Mouse (Mus musculus) intestine, embryonic 15.5 days (tissue): ENCODE measurements at regions not wholly inside any gene's neighbourhood (a gene's known extent, or its start where the extent isn't known, plus 50 kb on each side); places are given as distances from the start of the nearest gene placed in this dataset.

ENCODE experiments used
- ATAC-seq: fragments of 200-750 bp; cut with Nextera tagmentation; 2 replicates; pipeline ENCODE4 v1.8.0; 2017; ENCODE audit warnings: moderate TSS enrichment, moderate library complexity
- H3K27ac ChIP-seq: fragments of 300-500 bp; sonication (generic); 2 replicates; pipeline ENCODE4 v1.5.1; 2015; ENCODE audit warnings: mild to moderate bottlenecking, inconsistent platforms
- H3K27me3 ChIP-seq: fragments of 300-500 bp; sonication (generic); replicated peaks from 2 replicates; pipeline ENCODE4 v1.6.1; 2015; ENCODE audit warnings: inconsistent platforms
- H3K36me3 ChIP-seq: fragments of 300-500 bp; sonication (generic); 2 replicates; pipeline ENCODE4 v1.6.1; 2015; ENCODE audit warnings: inconsistent platforms
- H3K4me1 ChIP-seq: fragments of 300-500 bp; sonication (generic); replicated peaks from 2 replicates; pipeline ENCODE4 v1.6.1; 2015; ENCODE audit warnings: inconsistent platforms
- H3K4me2 ChIP-seq: fragments of 300-500 bp; sonication (generic); replicated peaks from 2 replicates; pipeline ENCODE4 v1.6.1; 2015; ENCODE audit warnings: mild to moderate bottlenecking, inconsistent platforms
- H3K4me3 ChIP-seq: fragments of 300-500 bp; sonication (generic); replicated peaks from 2 replicates; pipeline ENCODE4 v1.5.1; 2015; ENCODE audit warnings: inconsistent platforms
- H3K9ac ChIP-seq: fragments of 300-500 bp; sonication (generic); 2 replicates; pipeline ENCODE4 v1.6.1; 2015; ENCODE audit warnings: inconsistent platforms
- H3K9me3 ChIP-seq: fragments of 300-500 bp; sonication (generic); 2 replicates; pipeline ENCODE4 v1.6.1; 2016; ENCODE audit warnings: inconsistent platforms
- WGBS: fragments of 180-500 bp; shearing (Covaris S2); methylation state at CpG from one replicate; pipeline ENCODE4 v1.1.7; 2015; 5-methylcytosine and 5-hydroxymethylcytosine counted together

GRCm38 (mm10) chr16:76218310-76219170 lies 155.1 kb downstream of the Nrip1 start:
- peaks cover 6% of the 10 kb centered on the region; the same call in 1 of the 2 replicates for H3K4me1 ChIP-seq
- no peak overlapping the region for H3K4me2 ChIP-seq
- WGBS: 79% methylated on average over 11 of the region's 11 CpGs
- no peaks in the 10 kb centered on the region for H3K9me3 ChIP-seq
- H3K27me3 ChIP-seq: no peaks in the 10 kb centered on the region
- ATAC-seq: peak; percentile 84
- no peaks in the 10 kb centered on the region for H3K36me3 ChIP-seq
- H3K9ac ChIP-seq: no peak overlapping the region
- no peak overlapping the region for H3K27ac ChIP-seq
- H3K4me3 ChIP-seq: no peak overlapping the region

GRCm38 (mm10) chr16:76216184-76216583 lies 157.4 kb downstream of the Nrip1 start:
- 23% methylated on average over 8 of the region's 9 CpGs for WGBS
- no peak overlapping the region for H3K4me2 ChIP-seq
- H3K36me3 ChIP-seq: no peaks in the 10 kb centered on the region
- H3K9me3 ChIP-seq: no peaks in the 10 kb centered on the region
- no peak overlapping the region for H3K27ac ChIP-seq
- H3K27me3 ChIP-seq: no peaks in the 10 kb centered on the region
- 0 out of 2 replicates have a peak, but pooled peaks cover 2% of the 10 kb centered on the region for H3K4me1 ChIP-seq
- no peak overlapping the region for H3K9ac ChIP-seq
- ATAC-seq: no peak
- H3K4me3 ChIP-seq: no peak overlapping the region

- no peaks in the 10 kb centered on the region for H3K9me3 ChIP-seq
- no peak for ATAC-seq
- H3K4me3 ChIP-seq: no peak overlapping the region
- no peak overlapping the region for H3K27ac ChIP-seq
- no peak overlapping the region for H3K9ac ChIP-seq
- H3K4me1 ChIP-seq: 0 out of 2 replicates have a peak, but pooled peaks cover 2% of the 10 kb centered on the region
- H3K27me3 ChIP-seq: no peaks in the 10 kb centered on the region
- H3K4me2 ChIP-seq: no peak overlapping the region
- WGBS: 55% methylated on average over 5 of the region's 5 CpGs
- no peaks in the 10 kb centered on the region for H3K36me3 ChIP-seq
These were observed 158.1 kb downstream of the Nrip1 start for GRCm38 (mm10) chr16:76215558-76215957.

GRCm38 (mm10) chr16:76201773-76202571 lies 171.7 kb downstream of the Nrip1 start:
- Histone ChIP-seq H3K36me3 (no peaks in the 10 kb centered on the region), H3K4me3 (no peak overlapping the region), H3K9me3 (no peaks in the 10 kb centered on the region), H3K27ac (0 out of 2 replicates have a peak overlapping the region, but pooled peaks have one; percentile 48), H3K27me3 (no peaks in the 10 kb centered on the region), H3K4me1 (no peaks in the 10 kb centered on the region), H3K4me2 (no peak overlapping the region), H3K9ac (no peak overlapping the region)
- ATAC-seq: peak; percentile 90
- 34% methylated on average over 11 of the region's 11 CpGs for WGBS

GRCm38 (mm10) chr16:76200801-76201728 lies 172.6 kb downstream of the Nrip1 start:
- Histone ChIP-seq H3K9me3 (no peaks in the 10 kb centered on the region), H3K27me3 (no peaks in the 10 kb centered on the region), H3K4me1 (no peaks in the 10 kb centered on the region), H3K36me3 (no peaks in the 10 kb centered on the region), H3K27ac (no peak overlapping the region), H3K9ac (no peak overlapping the region), H3K4me2 (no peak overlapping the region), H3K4me3 (no peak overlapping the region)
- WGBS: 52% methylated on average over 9 of the region's 9 CpGs
- no peak; the same call in none of the 2 replicates for ATAC-seq

- Histone ChIP-seq H3K27me3 (no peaks in the 10 kb centered on the region), H3K27ac (no peak overlapping the region), H3K4me2 (no peak overlapping the region), H3K4me3 (no peak overlapping the region), H3K9me3 (no peaks in the 10 kb centered on the region), H3K9ac (no peak overlapping the region), H3K4me1 (no peaks in the 10 kb centered on the region), H3K36me3 (no peaks in the 10 kb centered on the region)
- WGBS: 73% methylated on average over 3 of the region's 3 CpGs
- ATAC-seq: no peak
These were observed 173.4 kb downstream of the Nrip1 start for GRCm38 (mm10) chr16:76200268-76200667.

- no peak overlapping the region for H3K4me3 ChIP-seq
- H3K36me3 ChIP-seq: no peaks in the 10 kb centered on the region
- WGBS: 89% methylated on average over 3 of the region's 3 CpGs
- no peaks in the 10 kb centered on the region for H3K27me3 ChIP-seq
- no peak overlapping the region for H3K27ac ChIP-seq
- no peaks in the 10 kb centered on the region for H3K9me3 ChIP-seq
- H3K4me1 ChIP-seq: no peaks in the 10 kb centered on the region
- H3K9ac ChIP-seq: no peak overlapping the region
- ATAC-seq: no peak
- H3K4me2 ChIP-seq: no peak overlapping the region
These were observed 174.6 kb downstream of the Nrip1 start for GRCm38 (mm10) chr16:76199006-76199405.

GRCm38 (mm10) chr16:76194291-76194690 lies 172.2 kb upstream of the Samsn1 start:
- Histone ChIP-seq H3K27me3 (no peaks in the 10 kb centered on the region), H3K4me3 (no peak overlapping the region), H3K4me2 (no peak overlapping the region), H3K9me3 (no peaks in the 10 kb centered on the region), H3K27ac (no peak overlapping the region), H3K4me1 (no peaks in the 10 kb centered on the region), H3K36me3 (no peaks in the 10 kb centered on the region), H3K9ac (no peak overlapping the region)
- peak; percentile 47; the same call in 1 of the 2 replicates for ATAC-seq
- WGBS: 58% methylated on average over 2 of the region's 2 CpGs

- no peak for ATAC-seq
These were observed 169.1 kb upstream of the Samsn1 start for GRCm38 (mm10) chr16:76191135-76191534.

GRCm38 (mm10) chr16:76183556-76183955 lies 161.5 kb upstream of the Samsn1 start:
- H3K27ac ChIP-seq: no peak overlapping the region
- no peaks in the 10 kb centered on the region for H3K27me3 ChIP-seq
- no peaks in the 10 kb centered on the region for H3K9me3 ChIP-seq
- no peak overlapping the region for H3K4me3 ChIP-seq
- H3K36me3 ChIP-seq: no peaks in the 10 kb centered on the region
- WGBS: 83% methylated on average over 2 of the region's 2 CpGs
- no peaks in the 10 kb centered on the region for H3K4me1 ChIP-seq
- H3K4me2 ChIP-seq: no peak overlapping the region
- ATAC-seq: no peak
- H3K9ac ChIP-seq: no peak overlapping the region

More at GRCm38 (mm10) chr16:76191135-76191534, 169.1 kb upstream of the Samsn1 start:
- Histone ChIP-seq H3K27ac (no peak overlapping the region), H3K36me3 (no peaks in the 10 kb centered on the region), H3K9me3 (no peaks in the 10 kb centered on the region), H3K27me3 (no peaks in the 10 kb centered on the region), H3K9ac (no peak overlapping the region), H3K4me3 (no peak overlapping the region), H3K4me2 (no peak overlapping the region), H3K4me1 (no peaks in the 10 kb centered on the region)
- WGBS: 90% methylated on average over 10 of the region's 10 CpGs

GRCm38 (mm10) chr16:76183105-76183504 lies 161.0 kb upstream of the Samsn1 start:
- H3K4me2 ChIP-seq: no peak overlapping the region
- H3K9ac ChIP-seq: no peak overlapping the region
- no peaks in the 10 kb centered on the region for H3K9me3 ChIP-seq
- no peak overlapping the region for H3K27ac ChIP-seq
- H3K4me1 ChIP-seq: no peaks in the 10 kb centered on the region
- H3K4me3 ChIP-seq: no peak overlapping the region
- no peaks in the 10 kb centered on the region for H3K27me3 ChIP-seq
- no peak for ATAC-seq
- 30% methylated on average over 3 of the region's 3 CpGs for WGBS
- H3K36me3 ChIP-seq: no peaks in the 10 kb centered on the region

GRCm38 (mm10) chr16:76181596-76181995 lies 159.5 kb upstream of the Samsn1 start:
- ATAC-seq: no peak
- no peak overlapping the region for H3K27ac ChIP-seq
- 78% methylated on average over 3 of the region's 3 CpGs for WGBS

More at GRCm38 (mm10) chr16:76181596-76181995, 159.5 kb upstream of the Samsn1 start:
- no peaks in the 10 kb centered on the region for H3K27me3 ChIP-seq
- no peaks in the 10 kb centered on the region for H3K4me1 ChIP-seq
- H3K36me3 ChIP-seq: no peaks in the 10 kb centered on the region
- no peak overlapping the region for H3K4me2 ChIP-seq
- H3K9ac ChIP-seq: no peak overlapping the region
- no peaks in the 10 kb centered on the region for H3K9me3 ChIP-seq
- no peak overlapping the region for H3K4me3 ChIP-seq
